Mouse (Mus musculus) retina, postnatal 7 days (tissue): ENCODE results near the gene Gm28043.

Experiments used
- DNase-seq: peaks from one replicate; pipeline ENCODE4 v3.0.0-alpha.2; 2012; ENCODE audit warnings: low read depth, low spot score

Gene Gm28043

DNA sequence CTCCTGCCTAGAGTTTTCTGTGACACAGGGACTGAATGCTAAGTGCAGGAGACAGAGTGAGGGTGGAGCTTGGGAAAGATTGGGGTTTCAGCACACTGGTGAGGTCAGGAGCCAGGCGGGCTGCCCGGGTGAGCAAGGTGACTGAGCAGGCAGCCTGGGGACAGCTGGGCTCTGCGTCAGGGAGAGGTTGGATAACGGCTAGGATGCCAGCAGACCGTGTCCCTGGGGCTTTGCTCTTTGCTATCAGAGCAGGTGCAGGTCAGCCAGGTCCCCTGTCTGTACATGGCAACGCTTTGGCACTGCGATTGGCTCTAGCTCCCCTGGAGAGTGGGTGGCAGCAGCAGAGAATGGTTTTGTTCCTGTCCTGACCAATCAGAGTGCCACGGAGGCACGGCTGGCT, 12.6 kb downstream of the Gm28043 start:
- no peak for DNase-seq

DNA sequence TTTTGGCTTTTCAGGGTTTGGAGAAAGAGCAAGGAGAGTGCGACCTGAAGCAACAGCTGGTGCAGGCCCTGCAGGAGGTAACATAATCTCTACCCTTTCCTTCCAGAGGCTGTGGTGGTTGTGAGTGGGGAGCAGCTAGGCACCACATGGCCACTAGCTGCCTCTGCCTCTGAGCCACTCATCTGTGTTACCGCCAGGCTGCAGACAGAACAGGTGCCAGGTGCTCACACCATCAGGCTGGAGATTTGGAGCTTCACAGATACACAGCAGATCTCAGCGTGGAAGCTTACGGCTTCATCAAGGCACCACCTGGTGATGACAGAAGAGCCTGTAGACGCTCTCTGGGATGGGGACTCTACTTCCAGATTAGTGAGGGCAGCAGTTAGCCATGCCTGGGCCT, 14.3 kb downstream of the Gm28043 start:
- DNase-seq, result no peak

DNA sequence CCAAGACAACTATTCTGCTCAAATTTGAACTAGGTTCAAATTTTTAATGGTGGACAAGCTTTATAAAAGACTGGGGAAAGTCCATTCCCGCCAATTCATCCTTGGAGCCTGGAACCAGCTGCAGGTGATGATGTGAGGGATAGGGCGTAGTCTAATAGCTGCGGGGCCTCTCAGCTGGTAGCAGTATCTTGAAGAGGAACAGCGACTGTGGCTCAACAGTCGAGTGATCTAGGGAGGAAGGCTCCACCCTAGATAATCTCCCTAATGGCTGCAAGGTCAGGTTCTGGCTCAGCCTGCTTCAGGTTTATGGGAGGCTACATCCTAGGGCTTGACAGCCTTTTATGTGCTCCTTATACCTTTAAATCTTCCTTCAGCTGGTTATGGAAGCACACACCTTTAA, 14.9 kb downstream of the Gm28043 start:
- no peak for DNase-seq

DNA sequence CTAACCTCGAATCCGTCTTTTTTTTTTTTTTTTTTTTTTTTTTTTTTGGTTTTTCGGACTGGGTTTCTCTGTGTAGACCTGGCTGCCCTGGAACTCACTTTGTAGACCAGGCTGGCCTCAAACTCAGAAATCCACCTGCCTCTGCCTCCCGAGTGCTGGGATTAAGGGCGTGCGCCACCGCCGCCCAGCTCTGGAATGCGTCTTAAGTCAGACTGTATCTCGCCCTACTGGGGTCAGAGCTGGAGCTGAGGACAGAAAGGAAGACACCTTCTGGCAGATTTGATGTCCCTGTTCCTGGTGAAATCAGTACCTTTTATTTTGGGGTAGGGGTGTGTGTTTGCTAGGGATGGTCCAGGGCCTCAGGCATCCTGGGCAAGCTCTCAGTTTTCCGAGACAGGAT, 17.6 kb downstream of the Gm28043 start:
- DNase-seq, result no peak

DNA sequence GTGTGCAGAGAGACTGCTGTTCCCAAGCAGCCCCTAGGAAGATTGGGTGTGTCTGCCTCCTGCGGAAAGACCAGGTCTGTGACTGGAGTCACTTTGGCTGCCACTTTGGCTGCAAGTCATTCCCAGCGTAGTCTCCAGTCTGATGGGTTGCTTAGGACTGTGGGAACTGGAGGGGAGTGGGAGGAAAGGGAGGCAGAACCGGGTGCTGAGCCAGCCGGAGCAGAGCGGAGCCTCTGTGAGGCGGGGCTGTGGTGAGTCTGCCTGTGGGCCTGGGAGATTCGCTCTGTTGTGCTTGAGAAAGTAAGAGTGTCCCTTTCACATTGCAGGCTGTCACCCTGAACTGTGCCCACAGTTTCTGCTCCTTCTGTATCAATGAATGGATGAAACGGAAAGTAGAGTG, 20.8 kb downstream of the Gm28043 start:
- DNase-seq, result no peak

DNA sequence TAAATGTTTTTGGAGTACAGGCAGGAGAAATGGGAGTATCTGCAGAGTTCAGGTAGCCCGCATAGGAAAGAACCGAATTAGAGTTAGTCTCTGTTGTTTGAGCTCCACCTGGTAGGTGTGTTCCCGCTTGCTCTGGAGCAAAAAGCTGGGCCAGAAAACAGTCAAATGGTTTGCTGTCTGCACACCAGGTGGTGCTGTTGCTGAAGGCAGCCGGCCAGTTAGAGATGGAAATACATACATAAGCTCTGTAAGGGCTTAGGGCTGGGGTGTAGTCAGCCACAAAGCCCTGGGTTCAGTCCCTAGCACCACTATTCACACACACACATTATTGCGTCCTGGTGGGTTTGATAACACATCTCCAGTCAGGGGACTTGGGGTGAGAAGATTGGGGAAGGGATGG, 21.4 kb downstream of the Gm28043 start:
- DNase-seq, result no peak

DNA sequence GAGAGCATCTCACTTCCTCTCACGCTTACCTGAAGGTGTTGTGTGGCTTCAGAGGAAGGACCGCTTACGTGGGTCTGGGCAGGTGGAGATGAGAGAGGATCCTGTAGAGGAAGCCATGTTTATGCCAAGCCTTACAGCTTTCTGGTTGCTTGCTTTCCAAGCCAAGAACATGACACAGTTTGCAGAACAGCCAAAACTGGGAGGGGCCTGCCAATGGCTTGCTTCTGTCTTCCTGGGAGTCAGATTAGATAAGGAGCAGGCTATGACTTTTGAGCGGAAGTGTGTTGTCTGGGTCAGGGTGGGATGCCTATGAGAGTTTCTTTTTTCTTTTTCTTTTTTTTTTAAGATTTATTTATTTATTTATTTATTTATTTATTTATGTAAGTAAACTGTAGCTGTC, 22.7 kb downstream of the Gm28043 start:
- no peak for DNase-seq

DNA sequence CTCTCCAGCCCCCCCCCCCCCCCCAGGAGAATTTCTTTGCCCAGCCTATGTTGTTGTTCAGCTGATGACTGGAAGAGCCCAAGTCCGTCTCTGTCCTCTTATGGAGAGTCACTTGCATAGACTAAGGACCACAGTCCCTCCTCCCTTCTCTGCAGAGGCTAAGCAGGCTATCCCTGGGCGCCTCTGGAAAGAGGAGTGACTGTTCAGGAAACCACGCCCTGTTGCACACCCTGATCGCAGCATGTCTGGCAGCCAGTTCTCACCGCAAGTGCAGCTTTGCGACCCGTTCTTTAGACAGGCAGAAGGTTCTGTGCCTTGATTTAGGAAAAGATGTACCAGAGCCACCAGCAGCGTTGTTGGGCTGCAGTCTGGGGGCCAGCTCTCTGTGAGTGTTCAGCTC, 23.2 kb downstream of the Gm28043 start:
- DNase-seq, result no peak

DNA sequence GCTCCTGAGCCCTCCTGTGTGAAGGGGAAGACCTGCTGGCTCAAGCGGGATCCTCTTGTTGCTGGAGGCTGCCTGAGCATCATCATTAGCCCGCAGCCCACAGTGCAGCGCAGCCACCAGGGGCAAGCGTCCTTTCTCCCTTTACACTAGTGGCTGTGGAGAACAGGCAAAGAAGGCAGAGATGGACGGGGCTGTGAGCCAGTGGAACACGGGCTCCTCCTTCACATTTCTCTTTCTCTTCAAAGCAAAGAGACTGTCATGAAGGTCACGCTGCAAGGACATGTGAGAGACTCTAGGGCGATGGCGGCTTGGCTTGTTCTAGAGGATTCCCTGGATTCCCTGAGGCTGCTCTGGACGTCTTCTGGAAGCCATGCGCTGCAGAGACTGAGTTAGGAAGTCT, 26.3 kb downstream of the Gm28043 start:
- no peak for DNase-seq

DNA sequence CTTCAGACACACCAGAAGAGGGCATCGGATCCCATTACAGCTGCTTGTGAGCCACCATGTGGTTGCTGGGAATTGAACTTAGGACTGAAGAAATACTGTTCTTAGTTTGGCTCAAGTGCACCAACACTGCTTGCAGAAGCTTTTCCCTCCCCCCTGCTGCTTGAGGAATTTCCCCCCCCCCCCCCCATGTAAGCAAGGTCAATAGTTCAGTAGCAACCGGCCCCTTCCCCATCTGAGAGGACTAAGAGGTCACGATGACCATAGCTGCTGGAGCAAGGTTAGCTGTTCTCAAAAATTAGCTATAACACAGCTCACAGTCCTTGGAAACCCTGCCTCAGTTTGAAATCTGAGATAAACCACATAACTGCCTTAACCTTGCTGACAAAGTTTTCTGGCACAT, 27.5 kb downstream of the Gm28043 start:
- no peak for DNase-seq

DNA sequence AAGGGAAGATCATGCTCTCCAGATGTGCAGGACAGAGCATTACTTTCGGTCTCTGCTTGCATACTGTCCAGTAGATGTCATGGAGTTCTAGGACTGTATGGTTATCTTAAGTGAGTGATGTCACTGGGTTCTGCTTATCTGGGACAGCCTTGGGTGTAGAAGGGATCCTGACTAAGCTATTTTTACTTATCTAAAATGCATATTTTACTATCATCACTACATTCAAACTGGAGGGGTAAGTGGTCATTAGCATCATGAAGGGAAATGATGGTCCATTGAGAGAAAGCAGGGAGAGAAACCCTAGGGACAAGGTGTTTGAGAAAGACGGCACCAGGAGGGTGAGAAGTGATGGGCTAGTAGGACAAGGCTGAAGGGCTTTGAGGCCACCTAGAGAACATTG, 43.6 kb downstream of the Gm28043 start:
- no peak for DNase-seq

DNA sequence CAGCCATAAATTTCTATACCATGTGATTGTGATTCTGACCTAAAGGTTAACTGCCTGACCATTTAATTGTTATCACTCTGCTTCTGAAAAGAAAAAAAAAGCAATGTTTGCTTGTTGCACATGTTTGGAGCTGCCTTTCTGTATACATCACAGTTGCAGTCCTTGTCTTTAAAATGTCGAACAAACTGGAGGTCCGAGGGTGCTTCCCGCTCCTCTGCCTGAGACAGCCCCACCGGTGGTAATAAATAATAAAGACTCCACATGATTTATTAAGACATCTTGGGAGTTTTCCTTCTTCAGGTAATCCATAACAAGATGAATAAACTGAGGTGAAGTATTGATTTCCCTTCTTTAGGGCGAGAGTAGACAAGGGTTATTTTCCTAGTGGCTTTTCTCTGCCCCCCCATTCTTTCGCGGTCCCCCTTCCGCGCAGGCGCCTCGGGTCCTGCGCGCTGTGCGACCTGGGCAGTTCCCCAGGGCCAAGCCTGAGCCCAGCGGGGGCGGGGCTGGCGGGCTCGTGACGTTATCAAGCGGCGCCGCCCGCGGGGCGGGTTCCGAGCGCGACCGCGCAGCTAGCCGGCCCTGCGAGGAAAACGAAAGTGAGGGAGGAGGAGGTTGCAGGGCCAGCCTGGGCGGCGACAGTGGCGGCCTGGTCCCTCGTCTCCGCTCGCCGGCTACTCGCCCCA, 45.5 kb downstream of the Gm28043 start, which contains the start of gene Cmtr1:
Cmtr1 (plus strand) TSS at position 520 of the 686 bp plus-strand sequence.
- DNase-seq, result peak; percentile 94

DNA sequence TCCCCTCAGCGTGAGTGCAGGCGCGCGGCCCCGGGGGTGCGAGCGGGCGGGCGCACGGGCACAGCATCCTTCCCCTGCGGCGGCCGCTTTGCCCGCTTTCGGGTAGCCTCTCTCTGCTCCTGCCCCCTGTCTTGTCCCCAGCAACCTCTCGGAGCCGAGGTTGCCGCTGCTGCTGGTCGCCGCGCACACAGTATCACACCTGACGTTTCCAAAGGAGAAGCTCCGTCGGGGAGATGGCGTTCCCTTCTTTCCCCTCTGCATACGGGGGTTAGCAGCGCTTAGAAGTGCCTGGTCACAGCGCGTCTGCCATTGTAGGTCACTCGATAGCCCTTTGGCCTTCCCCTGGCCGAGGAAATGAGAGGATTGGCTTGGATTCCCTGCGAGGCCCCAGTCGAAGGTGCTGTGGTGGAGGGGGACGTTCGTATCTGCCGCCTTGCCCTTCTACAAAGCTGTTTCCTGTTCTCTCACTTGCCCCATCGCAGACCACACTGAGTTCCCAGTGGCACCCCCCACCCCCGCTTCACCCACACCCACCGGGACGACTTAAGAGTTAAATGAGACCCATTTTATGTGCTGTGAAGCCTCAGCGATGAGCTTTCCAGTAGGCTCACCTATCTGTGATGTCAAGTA, 46.2 kb downstream of the Gm28043 start:
- no peak for DNase-seq

DNA sequence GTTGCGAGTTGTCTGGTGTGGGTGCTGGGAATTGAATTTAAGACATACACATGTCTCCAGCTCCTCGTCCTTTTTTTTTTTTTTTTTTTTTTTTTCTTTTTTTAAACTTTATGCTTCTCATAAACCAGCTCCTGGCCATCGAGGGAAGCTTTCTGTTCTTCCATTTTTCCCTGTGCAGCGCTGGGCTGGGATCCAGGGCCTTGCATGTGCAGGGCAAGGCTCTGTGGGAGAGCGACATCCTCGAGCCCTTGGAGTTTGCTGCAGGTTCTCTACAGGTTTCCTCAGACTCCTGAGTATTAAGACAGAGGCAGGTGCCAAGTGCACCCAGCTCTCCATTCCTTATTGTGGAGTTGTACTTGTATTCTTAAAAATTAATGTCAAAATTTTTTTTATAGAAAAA, 47.5 kb downstream of the Gm28043 start:
- no peak for DNase-seq

DNA sequence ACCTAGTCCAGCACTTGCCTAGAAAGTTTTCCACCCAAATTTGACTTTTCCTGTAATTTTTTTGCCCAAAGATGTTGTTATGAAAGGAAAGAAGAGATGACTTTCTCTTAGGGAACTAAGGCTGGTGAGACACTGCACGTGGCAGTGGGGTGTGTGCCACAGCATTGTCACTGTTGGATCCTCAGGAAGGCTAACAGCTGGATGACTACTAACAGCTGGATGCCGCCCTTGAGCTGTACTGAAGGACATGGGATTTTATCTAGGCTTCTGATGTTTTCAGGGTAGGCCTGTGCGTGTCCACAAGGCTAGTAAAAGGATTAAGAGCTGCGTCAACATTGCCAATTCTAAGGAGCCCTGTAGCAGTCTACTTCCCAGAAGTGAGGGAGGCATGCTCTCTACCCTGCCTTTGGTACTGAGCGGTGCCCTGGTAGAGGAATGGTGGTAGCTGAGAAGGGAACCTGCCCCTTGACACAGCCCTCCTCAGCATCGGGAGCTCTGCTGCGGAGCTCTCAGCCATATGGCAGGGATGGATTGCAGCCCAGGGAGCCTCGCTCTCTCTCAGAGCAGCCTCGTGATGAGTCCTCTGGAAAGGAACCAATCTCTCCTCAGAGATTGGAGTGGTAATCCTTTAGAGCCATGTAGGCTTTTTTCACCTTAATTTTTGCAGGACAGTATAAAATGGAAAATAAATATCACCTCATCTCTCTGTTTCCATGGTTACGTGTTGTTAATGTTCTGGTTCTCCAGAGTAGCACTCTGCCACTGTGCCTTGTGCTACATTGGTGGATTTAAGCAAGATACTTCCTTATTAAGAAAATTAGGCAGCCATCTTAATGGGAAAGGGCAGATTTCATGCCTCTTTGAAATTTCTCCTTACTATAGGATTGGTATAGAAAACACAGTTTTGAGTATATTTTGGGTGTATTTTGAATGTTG, 53.6 kb downstream of the Gm28043 start:
- no peak for DNase-seq

DNA sequence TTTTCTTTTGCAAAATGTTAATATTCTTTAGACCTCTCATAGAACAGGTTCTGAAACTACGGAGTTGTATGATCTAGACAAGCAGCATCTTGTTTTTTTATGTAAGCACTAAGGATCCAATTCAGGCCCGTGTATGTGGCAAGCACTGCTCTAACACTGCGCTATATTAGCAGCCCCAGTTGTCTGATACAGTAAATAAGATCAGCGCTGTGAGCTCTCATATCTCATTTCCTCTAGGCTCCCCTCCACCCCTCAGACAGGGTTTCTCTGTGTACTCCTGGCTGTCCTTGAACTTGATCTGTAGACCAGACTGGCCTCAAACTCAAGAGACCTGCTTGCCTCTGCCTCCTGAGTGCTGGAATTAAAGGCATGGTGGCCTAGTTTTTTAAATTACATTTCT, 54.4 kb downstream of the Gm28043 start:
- DNase-seq, result no peak

DNA sequence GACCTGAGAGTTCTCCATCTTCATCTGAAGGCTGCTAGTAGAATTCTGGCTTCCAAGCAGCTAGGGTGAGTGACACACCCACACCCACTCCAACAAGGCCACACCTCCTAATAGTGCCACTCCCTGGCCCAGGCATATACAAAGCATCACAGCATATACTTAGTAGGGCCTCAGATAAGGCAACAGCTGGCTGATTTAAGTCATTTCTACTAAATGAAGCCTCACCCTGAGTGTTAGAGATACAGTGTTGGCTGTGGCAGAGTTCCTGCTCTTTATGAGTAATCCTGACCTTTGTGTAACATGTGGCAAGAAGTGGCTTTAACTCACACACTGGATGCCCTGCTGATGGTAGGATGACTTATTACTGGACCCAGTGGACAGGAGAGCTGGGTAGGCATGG, 55.3 kb downstream of the Gm28043 start:
- no peak for DNase-seq

DNA sequence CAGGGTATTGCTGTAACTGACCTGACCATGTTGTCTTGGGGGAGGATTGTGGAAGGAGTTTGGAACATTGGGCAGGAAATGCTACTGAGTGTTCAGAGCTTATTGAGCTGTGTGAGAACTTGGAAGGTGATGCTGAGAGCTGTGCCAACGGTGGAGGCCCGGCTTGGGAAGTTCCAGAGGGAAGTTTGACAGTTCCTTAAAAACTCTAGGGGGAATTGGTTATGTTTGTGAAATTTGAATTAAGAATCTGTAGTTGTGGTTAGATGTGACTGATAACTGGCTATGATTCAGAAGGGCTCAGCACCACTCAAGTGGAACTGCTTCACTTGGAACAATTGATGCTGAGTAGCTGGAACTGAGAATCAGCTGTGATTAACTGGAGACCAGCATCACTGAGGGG, 56.3 kb downstream of the Gm28043 start:
- no peak for DNase-seq

DNA sequence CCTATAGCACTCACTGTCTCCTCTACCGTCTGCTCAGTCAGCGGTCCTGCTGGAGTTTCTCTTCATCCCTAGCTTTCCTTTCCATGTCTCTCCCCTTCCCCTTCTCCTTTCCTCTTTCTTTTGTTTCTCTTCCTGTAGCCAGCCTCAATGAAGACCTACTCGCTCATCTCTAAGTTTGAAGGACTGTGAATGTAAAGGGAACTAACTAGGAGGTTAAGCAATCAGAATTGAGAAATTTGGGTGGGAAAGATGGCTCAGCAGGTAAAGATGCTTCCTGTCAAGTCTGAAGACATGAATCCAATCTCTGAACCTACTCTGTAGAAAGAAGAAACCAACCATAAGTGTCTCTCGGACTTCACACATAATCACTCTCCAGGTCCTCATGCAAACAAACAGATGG, 58.6 kb downstream of the Gm28043 start:
- DNase-seq, result no peak

DNA sequence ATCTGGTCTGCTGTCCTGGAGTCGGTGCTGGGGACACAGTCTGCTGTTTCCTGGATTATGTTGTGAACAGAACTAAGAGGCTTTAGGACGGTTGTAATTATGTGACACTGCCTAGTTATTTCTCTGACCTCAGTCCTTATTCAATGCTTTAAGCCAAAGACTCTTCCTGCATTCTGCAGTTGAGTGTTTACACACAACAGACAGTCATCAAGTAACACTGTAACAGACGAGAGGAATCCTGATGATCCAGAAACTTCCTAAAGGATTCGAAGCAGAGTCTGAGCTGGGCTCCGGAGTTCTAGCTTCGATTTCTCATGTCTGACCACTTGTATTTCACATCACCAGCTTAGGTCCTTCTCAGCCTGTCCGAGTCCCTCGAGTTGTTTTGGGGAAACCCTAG, 63.9 kb downstream of the Gm28043 start:
- DNase-seq, result no peak

DNA sequence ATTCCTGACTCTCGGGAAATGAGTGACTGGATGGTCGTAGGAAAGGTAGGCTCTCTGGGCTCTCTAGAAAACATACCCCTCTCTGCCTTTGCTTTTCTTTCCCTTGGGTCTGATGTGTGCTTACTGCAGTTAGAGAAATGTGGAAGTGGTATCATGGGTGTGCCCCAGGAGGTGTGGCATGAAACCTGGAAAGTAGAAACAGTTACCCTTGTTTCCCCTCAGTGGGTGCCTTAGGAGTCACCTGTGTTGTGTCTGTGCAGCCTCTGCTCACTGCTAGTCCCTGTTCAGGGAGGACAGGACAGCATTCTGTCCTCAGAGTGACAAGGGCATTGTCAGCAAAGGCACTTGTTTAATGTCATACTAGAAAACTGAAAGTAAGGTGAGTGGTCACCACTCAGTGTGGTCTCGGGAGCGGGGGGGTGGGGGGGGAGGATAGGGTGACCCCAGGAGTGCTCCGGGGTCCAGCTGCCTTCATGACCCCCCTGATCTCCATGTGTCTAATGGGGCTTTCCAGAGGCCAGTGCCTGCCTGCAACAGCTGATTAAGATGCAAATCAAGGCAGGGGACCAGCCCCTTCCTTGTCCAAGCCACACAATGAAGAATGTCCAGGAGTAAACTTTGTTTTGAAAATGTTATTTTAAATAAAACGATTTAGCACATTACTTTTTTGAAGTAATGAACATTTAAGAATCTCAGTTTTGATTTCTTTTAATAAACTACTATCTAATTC, 64.5 kb downstream of the Gm28043 start:
- DNase-seq, result no peak

DNA sequence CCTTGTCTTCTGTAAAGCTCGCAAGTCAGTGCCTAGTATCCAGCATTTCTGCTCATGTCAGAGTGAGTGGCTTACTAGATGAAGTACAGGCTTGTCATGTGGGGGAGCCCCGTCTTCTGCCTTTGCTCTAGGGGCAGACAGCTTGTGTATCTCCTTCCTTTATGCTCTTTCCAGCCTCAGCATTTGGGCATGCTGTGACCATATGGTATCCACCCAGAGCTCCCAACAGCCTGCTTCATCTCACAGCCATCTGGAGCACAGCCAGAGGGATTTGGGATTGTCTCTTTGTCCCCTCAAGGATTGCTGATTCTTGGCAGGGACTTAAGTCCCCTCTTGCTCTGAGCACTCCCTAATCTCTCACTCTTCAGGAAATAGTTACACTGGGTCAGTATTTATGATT, 65.5 kb downstream of the Gm28043 start:
- peak; percentile 62 for DNase-seq
